Mouse (Mus musculus): ENCODE measurements around the gene Olfr66.
A peak's percentile ranks its signal among the peaks of the same experiment; 100 is the strongest.

Olfr66 gene

GRCm38 (mm10) chr7:103886152-103886551 lies at the start of gene Olfr66:
Gene Olfr66 (minus strand): TSS chr7:103886252.
- DNase-seq (ENCODE audit: low spot score in 2 of 2): no peak

GRCm38 (mm10) chr7:103934264-103934663 lies 48.2 kb upstream of the Olfr66 start, which contains the start of gene Olfr632:
Gene Olfr632 (plus strand): TSS chr7:103934347.
- no peak for DNase-seq (ENCODE audit: low spot score in 2 of 2)

DNA sequence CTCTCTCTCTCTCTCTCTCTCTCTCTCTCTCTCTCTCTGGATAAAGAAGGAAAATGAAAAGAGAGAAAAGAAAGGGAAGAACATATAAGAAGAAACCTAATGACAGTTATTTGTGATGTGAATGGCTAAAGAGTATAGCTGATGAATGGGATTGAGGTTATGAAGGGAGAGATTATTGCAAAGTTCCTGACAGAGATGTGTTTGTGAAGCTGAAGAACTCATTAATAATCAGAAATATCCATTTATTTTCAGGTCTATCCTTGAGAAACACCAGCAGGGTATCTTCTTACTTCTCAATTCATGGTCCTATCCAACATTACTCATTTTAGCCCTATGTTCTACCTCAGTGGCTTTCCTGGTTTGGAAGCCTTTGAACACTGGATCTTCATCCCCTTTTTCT lies 42.5 kb upstream of the Olfr66 start, which contains the start of gene Olfr631:
Gene Olfr631, plus strand, starts transcription at position 301 of the 400 bp plus-strand sequence.
- DNase-seq (ENCODE audit: low spot score in 2 of 2): no peak

DNA sequence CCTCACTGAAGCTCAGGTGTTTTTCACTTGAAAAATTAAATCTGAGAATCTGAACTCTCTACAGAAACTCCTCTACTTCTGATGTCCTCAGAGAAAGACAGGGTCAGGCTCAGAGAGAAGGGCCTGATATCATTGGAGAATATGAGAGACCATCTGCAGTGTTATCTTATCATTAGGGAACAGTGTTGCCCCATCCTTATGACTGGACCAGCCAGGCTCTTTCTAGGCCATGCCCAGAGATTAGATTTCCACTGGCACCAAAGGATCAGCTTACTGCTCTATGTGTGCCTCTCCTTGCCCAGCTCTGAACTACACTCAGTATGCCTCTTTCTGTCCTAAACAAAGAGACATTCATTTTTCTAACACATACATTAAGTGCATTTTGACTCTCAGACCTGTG lies 29.3 kb upstream of the Olfr66 start:
- no peak for DNase-seq (ENCODE audit: low spot score in 2 of 2)

DNA sequence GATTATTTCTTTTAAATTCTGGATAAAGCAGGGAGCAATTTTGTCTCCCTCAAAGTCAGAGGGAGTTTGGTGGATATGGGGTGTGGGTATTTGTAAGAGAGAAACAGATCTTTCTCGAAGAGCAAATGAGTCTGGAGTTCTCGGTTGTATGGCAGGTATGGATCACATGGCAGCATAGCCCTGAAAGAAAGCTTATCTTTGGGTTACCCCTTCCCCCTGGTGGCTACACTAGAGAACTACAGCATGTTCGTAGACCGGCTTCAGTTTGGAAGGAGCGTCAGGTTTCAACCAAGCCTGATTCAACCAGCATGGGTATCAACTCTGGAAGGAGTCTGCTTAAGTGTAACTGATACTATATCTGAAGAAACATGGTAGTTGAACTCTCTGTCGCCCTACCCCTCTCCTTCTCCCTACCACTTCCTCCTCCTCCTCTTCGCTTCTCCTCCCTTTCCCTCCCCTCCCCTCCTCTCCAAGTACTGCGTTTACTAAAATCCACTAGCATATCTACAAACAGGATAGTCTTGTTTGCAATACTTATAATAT lies 27.0 kb upstream of the Olfr66 start:
- no peak for DNase-seq (ENCODE audit: low spot score in 2 of 2)

DNA sequence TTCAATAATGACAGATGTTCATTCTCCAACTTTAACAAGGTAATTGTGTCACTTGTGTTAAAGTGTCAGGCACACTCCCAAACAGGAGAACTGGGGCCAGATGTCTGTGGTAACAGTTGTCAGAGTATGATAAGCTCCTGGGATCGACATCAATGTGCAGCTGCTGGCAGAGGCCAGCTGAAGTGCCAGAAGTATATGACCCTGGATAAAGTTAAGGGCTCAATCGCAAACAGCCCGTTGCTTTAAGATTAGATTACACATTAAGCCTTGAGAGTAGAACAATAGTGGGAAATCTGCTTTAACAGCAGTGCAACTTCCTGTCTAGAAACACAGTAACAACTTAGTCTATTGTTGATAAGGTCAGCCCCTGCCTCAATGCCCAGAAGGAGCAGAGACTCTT lies 24.0 kb upstream of the Olfr66 start:
- no peak for DNase-seq (ENCODE audit: low spot score in 2 of 2)

GRCm38 (mm10) chr7:103903187-103903586 lies 17.1 kb upstream of the Olfr66 start, which contains the start of gene Olfr65:
Gene Olfr65 (plus strand): TSS chr7:103903487.
- DNase-seq (ENCODE audit: low spot score in 2 of 2): peak in 1 of 2 experiments; percentile 14

DNA sequence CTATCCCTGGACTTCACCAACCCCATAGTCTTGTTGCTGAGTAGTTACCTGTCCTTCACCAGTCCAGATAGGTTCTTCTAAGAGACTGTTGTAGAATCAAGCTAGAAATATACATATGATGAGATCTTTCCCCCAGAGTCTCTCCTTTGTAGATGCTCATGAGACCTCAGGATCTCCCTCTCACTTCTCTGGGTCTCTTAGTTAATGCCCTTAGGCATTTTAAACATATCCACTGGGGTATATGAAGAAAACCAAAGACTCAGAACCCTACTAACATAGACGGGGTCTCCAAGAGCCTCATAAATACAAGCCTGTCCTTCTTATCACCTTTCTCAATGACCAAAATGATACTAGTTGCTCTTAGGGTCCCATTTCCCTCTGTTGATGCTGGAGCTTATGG lies 8.3 kb upstream of the Olfr66 start, which contains the start of gene Olfr64:
Gene Olfr64, minus strand, starts transcription at position 101 of the 400 bp plus-strand sequence.
- no peak for DNase-seq (ENCODE audit: low spot score in 2 of 2)

DNA sequence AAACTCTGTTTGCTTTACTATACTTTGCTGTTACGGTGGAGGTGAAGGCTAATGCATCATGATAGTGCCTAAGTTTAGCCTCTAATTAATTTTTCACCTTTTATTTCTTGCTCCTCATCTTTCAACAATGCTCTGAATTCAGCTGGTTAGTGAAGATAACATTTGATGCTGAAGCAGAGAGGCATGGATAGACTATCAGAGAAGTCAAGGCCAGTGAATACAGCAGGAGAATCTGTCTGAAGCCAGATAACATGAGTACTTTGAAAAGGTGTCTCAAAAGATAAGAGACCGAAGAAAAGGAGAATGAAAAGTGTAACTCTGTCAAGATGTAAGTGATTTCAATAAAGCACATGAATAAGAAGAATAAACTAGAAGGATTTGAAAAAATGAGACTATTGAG lies 9.0 kb downstream of the Olfr66 start:
- DNase-seq (ENCODE audit: low spot score in 2 of 2): no peak

GRCm38 (mm10) chr7:103874451-103874850 lies 11.6 kb downstream of the Olfr66 start:
- no peak for DNase-seq (ENCODE audit: low spot score in 2 of 2)

GRCm38 (mm10) chr7:103873064-103873463 lies 13.0 kb downstream of the Olfr66 start:
- no peak for DNase-seq (ENCODE audit: low spot score in 2 of 2)

GRCm38 (mm10) chr7:103870667-103871066 lies 15.4 kb downstream of the Olfr66 start:
- DNase-seq (ENCODE audit: low spot score in 2 of 2): no peak

DNA sequence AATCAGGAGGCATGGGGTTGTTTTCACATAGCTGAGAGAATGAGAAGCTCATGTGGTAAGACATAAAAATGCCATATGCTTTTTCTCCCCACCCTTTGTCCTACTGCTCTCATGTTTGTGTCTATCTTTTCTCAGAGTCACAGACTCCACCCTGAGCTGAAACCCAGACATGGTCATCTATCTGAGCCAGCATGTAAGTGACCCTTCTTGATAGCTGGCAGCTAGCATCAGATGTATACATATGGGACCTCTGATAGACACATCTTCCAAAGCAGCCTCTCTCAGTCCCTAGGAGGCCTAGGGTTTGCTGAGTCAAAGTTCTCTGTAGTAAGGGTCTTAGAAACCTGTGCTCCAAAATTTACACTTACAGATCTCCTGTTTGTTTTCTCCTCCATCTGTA lies 20.3 kb downstream of the Olfr66 start:
- DNase-seq (ENCODE audit: low spot score in 2 of 2): no peak

DNA sequence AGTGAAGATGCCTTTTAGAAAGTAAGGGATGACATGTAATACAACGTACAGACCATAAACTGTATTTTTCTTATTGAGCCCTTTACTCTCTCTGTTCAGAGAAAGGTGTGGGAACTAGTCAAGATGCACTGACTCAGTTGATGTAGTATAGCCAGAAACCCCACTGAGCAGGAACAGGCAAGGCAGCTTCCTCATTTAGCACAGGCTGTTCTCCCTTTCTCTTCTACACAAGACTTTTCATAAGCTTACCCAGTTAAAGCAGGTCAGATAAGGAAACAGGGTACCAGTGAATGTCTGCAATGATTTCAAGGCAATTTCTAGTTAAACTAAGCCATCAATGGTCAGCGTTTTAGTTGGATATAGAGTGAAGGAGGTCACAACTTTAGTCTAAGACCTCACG lies 24.5 kb downstream of the Olfr66 start:
- DNase-seq (ENCODE audit: low spot score in 2 of 2): no peak

DNA sequence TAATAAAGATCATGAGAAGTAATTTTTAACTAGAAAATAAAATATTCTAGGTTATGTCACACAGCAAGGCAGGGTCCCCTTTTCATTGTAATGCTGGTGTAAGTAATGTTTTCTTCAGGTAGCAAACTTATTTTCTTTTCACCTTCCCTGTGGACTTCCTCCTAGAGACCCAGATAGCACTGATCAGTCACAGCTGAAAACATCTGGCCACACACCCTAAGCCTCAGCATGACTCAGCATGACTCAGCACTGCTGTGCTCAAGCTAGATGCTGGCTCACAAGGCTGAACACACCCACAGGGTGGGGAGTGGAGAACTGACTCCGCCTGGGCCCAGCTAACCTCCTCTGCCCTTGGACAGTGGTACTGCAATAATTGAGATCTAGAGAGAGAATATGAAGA lies 25.2 kb downstream of the Olfr66 start:
- peak; percentile 32 to 52 for DNase-seq (ENCODE audit: low spot score in 2 of 2)

- no peak for DNase-seq (ENCODE audit: low spot score in 2 of 2)
These were observed 27.0 kb downstream of the Olfr66 start for GRCm38 (mm10) chr7:103859076-103859475.

DNA sequence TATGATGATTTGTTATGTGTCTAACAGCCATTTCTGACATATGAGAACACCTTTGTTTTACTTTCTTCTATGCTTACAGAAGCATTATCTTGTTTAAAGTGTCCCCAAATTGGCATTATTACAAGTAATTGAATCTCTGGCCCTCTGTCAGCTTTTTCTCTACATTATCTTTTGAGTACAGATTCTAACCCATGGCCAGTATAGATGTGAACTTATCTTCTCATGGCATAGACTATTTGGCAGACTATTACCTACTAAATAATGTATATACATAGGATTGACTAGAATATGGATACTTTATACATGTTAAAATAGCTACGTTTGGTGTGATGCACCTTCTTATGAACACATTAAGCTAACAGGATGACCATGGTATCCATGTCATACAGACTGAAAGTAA lies 31.4 kb downstream of the Olfr66 start:
- no peak for DNase-seq (ENCODE audit: low spot score in 2 of 2)

DNA sequence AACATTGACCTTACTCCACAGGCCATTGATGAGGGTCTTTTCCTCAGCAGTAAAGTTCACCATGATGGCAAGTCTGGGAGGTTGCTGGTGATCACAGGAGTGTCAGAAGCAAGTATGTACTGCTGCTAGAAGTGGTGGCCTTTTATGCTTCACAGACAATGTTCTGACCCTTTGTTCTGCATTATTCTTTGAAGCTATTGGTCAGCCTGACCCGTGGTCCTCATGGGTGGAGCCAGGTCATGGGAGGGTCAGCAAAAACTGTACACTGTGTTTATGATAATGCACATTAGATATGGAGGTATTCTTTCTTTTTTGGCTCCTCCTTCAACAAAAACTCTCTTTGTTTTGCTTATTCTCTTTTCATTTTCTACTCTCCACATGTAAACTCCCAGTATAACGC lies 33.0 kb downstream of the Olfr66 start, which contains the start of gene Hbb-y:
Gene Hbb-y, minus strand, starts transcription at position 127 of the 400 bp plus-strand sequence.
- DNase-seq (ENCODE audit: low spot score in 2 of 2): no peak

DNA sequence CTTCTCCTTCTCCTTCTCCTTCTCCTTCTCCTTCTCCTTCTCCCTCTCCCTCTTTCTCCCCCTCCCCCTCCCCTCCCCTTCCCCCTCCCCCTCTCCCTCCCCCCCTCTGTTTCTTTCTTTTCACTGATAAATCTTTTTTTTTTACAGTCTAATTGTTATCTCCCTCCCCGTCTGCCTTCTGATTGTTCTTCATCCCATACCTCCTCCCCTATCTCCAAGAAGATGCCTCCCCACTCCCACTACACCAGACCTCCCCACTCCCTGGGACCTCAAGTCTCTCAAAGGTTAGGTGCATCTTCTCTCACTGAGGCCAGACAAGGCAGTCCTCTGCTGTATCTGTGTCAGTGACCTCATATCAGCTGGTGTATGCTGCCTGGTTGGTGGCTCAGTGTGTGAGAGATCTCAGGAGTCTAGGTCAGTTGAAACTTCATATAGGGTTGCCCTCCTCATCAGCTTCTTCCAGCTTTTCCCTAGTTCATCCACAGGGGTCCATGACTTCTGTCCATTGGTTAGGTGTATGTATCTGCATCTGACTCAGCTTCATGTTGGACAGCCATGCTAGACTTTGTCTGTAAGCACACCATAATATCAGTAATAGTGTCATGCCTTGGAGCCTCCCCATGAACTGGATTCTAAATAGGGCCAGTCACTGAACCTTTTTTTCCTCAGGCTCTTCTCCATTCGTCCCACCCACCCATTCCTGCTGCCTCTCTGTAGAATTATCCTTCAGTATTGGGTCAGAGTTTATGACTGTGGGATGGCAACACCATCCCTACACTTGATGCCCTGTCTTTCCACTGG lies 41.3 kb downstream of the Olfr66 start:
- DNase-seq (ENCODE audit: low spot score in 2 of 2): no peak

DNA sequence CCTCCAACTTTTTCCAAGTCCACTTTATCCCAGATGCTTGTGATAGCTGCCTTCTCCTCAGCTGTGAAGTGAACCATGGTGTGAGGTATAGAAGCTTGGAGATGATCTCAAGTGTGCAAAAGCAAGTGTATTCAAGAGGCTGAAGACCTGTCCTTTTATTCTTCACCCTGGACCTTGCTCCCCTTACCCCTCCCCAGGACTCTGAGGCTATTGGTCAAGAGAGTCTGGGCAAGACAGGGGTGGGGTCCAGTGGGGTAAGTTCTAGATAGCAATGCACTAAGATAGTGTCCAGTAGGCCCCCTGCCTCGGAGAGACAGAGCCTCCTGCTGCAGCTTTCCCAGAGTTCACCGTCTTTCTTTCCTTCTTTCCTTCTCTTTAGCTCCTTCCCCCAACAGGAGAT lies 43.0 kb downstream of the Olfr66 start, which contains the start of gene Hbb-bh1:
Gene Hbb-bh1, minus strand, starts transcription at position 131 of the 400 bp plus-strand sequence.
- DNase-seq (ENCODE audit: low spot score in 2 of 2): no peak

DNA sequence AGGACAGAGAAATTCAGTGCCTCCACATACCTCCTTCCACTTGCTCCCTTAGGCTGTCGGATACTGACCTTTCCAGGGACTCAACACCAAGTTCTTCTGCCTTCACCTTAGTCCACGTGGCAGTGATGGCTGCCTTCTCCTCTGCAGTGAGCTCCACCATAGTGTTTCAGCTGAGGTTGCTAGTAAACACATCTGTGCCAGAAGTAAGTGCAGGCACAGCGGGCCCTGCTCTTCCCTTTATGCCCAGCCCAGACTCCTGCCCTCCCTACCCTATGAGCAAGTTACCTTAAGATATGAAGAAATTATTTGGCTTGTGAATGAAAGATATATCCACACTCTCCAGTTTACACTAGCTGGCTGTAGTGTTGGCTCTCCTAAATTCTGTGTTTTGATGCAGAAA lies 45.8 kb downstream of the Olfr66 start, which contains the start of gene Hbb-bh2:
Gene Hbb-bh2, minus strand, starts transcription at position 253 of the 400 bp plus-strand sequence.
- DNase-seq (ENCODE audit: low spot score in 2 of 2): no peak
